Mouse (Mus musculus) ovary, postnatal 10 days (tissue): ENCODE results near the gene Gpam.

Source experiments
- DNase-seq: peaks from one replicate; pipeline ENCODE4 v3.0.0; 2022; ENCODE audit warnings: low spot score

Gpam gene

GRCm38 (mm10) chr19:55100227-55101140 is 26.6 kb downstream of the Gpam start:
- DNase-seq, result no peak

DNA sequence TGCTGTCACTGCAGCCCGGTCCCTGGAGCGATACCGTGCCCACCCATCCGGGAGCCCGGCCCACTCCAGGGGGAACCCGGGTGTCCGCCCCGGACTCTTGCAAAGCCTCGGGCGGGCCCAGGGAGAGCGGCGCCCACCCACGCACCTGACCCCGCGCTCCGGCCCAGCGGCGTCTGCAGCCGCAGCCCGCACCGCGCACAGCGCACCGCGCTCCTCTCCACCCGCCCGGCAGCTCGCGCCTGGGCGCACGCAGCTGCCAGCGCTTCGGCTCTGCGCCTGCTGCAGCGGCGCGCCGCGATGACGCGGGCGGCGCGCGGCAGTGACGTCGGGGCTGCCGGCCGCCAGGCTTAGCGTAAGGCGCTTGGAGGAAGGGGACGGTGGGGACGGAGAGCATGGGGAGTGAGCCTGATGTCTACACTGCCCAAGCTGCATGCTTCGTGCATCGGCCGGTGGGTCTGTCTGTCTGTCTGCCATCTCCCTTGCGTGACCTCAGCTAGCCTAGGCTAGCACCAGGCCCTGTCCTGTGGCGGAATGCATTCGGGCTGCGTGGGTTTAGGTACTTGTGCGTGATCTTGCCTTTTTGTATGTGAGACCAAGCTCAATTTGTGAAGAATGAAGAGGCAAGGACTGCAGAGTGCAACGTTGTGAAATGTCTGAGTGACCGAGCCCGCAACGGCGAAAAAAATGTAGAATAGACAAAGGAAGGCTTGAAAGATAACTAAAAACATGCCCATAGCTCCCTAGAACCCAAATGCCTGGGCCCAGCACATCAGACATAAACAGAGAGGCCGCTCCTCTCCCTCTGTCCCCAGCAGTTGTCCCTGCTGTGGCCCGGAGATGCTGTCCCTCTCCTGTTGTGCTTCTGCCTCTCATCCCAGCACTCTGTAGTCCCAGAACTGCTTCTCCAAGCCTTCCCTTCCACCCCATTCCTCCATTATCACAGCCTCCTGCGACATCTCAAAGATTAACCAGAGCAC is 27.6 kb downstream of the Gpam start:
- DNase-seq, result peak; percentile 68

DNA sequence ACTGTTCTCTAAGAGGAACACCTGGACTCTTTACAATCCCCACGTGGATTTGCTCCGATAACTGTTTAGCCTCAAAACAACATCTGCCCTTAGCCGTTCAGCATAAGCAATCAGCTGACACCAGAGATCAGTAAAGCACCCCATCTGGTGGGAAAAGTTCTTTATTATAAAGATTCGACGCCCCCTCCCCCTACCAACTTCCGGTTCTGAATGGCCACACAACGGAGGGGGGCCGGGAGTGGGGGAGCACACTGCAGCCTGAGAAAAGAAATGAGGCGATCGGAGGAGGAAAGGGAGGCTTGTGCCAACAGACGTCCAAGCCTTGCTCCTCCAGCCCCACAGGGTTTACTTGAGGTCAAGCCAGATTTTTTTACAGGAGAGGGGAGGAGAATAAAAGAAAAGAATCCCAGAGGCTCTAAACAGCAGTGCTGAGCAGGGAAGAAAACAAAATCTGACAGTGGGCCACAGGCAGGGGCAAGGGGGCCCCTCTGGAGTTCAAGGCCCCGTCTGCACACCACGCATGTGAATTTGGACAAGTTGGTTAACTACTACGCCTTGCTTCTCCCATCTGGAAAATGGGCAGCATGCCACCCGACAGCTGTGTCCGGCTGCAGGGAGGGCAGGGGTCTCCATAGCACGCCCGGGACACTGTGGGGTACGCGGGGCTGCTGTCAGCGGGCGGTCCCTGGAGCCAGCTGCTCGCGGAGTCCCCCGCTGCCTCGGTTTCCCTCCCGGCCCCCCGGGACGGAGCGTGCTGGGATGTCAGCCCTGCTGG is 28.4 kb downstream of the Gpam start:
- DNase-seq, result peak; percentile 56

DNA sequence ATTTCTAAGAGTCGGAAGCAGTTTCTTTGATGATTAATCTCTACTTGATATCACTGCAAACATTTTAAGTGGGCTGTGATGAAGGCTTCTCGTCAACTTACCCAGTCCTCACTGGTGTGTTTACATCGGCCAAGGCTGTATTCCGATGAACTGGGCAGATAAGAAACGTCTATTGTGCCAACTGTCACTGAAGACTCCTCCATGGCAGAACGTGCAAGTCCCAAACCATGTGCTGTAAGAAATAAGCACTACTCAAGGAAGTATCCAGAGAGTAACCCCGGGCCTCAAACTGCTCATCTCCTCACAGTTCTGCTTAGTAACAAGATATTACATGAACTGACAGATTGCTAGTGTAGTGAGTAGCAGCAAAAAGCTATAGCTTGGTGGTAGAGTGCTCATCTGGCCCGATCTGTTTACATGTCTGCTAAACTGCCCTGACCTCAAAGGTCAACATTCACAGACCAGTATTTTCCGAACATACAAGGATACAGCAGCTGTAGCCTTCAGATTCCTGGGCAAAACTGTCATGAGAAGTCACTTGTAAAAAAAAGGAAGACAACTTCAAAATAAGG is 29.6 kb downstream of the Gpam start:
- DNase-seq, result no peak

- DNase-seq, result no peak
These were observed 30.4 kb downstream of the Gpam start for GRCm38 (mm10) chr19:55096666-55097065.

GRCm38 (mm10) chr19:55095547-55095946 is 31.5 kb downstream of the Gpam start:
- DNase-seq, result no peak

DNA sequence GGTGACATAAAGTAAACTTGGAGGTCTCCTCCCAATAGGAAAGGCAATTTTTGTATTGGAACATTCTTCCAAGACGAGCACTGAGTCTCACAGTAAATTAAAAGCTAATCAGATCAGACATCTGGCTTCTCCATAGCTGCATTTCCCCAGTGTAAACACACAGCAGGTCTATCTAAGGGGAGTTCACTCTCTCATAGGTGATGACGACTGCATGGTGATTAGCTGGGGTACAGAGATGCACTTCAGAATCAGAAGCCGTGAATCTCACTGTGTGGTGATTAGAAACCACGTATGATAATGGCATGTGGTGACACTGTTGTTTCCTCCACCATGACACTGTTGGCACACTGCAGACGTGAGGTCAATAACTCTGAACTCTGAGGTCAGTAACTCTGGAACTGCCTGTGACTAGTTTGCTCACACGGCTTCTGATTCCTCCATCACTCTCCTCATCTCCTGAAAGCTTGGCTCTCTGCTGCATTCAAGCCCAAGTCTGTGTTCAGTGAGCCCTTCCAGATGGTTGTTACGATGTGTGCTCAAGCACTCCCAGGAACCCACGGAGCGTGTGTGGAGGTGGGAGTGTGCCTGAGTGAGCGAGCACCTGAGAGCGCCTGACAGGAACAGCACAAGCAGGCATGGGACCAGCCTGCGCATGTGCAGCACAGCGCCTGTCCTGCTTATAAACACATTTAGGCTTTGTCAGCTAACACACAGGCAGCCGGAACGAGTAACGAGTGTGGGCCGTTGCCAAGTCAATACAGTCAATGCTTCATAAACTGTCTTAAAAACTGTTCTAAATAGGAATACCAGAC is 35.2 kb downstream of the Gpam start:
- DNase-seq, result no peak

GRCm38 (mm10) chr19:55090885-55091284 is 36.2 kb downstream of the Gpam start:
- no peak for DNase-seq

GRCm38 (mm10) chr19:55090142-55090541 is 36.9 kb downstream of the Gpam start:
- no peak for DNase-seq

DNA sequence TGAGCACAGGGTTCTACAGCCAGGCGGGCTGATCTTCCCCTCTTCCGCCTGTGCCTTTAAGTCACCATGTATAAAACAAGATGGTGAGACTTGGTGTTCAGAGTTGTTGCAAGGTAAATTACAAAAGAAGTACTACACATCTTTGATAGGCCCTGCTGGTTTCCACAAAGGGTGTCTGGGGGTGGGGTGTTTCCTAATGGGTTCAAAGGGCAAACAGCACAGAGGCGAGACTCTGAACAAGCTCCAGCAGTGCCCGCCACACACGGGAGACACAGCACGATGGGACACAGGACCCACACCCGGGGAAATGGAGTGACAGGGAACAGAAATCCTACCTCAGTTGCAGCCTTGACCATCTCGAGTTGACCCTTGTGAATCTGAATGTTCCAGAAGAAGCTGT is 39.3 kb downstream of the Gpam start:
- no peak for DNase-seq

DNA sequence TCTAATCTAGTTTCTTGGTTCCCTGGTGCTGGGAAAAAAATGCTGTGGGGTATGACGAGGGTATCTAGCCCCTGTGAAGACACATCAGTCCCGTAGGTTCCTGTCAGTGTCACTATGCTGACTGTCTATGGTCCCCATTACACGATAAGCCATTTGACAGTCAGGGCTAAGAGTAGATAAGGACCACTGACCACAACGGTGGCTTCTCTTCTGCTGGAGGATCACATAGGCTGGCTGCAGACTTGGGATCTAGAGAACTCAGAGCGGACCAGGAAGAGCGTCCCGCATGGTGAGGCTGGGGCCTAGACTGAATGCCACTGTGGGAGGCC is 41.2 kb downstream of the Gpam start:
- DNase-seq, result no peak

DNA sequence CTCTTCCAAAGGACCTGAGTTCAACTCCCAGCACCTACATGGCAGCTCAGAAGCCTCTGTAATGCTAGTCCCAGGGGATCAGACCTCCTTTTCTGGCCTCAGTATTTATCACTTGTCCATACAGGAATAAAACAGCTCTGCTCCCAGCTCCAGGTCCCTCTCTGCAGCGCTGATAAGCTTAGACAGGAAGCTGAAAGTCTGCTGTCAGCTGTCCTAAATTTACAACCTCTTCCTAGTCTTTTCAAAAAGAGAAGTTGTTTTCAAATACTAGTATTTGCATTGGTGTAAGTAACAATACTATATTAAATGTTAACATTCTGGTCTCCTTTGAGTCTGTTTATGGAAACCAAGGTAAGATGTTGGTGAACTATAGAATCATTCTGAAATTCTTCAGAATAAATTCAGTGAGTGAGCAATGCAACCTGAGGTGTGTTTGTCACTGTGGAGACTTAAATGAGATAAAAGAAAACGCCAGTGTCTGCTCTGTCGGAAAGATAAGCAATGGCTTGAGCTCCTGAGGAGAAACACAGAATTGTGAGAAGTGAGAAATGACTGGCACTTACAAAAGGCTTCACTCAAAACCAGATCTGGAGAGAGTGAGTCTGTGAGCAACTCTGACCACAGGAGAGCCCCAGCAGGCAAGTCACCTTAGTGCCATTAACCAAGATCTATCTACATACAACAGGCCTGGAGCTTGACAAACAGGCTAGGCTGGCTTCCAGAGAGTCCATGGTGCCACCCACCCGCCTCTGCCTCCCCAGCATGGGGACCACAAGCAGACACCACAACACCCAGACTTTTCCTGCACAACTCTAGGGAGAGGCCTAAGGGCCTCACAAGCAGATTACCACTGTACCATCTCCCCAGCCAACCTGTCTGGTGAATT is 41.8 kb downstream of the Gpam start:
- DNase-seq, result no peak

GRCm38 (mm10) chr19:55076822-55077221 is 50.2 kb downstream of the Gpam start:
- DNase-seq, result no peak

DNA sequence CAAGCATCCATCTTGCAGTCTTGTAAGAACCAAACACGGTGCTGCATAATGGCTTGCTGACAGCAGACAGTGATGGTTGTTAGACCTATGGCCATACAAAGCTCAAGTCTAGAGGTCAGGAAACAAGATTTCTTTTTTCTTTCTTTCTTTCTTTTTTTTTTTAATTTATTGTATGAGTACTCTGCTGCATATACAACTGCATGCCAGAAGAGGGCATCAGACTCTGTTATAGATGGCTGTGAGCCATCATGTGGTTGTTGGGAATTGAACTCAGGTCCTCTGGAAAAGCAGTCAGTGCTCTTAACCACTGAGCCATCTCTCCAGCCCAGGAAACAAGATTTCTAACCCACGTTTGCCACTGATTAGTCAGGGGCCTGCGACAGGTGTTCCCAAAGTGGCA is 54.0 kb downstream of the Gpam start:
- DNase-seq, result no peak

DNA sequence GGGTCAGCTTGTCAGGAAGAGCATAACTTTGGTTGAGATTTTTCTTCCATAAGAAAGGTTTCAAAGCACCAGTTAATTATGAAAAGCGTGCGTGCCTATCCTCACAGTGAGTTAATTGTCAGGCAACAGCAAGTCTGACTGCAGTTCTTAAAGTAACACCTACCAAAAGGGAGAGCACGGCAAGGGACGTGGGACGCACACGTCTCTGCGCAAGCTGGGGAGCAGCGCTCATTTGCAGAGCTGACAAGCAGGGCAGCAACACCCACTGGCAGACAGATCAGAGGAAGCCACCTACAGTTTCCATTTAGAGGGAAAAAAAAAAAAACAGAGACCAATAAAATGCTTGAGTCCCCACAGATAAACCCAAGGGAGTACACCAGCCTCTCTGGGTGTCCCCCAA is 58.0 kb downstream of the Gpam start:
- no peak for DNase-seq

GRCm38 (mm10) chr19:55063272-55063671 is 63.8 kb downstream of the Gpam start:
- no peak for DNase-seq

- no peak for DNase-seq
These were observed 64.5 kb downstream of the Gpam start for GRCm38 (mm10) chr19:55062501-55062900.

DNA sequence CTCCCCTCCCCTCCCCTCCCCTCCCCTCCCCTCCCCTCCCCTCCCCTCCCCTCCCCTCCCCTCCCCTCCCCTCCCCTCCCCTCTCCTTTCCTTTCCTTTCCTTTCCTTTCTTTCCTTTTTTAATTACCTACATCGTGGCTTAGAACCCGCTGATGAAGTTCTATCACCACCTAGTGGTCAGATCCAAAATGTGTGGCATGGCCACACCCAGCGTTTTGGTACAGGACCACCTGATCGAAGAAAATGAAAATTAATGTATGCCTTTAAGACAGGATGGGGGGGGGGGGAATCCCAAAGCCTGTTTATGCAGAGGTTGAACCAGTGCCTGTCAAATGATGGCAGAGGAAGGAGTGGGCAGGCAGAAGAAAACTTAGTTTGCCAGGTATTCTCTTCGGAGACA is 65.1 kb downstream of the Gpam start:
- DNase-seq, result no peak

DNA sequence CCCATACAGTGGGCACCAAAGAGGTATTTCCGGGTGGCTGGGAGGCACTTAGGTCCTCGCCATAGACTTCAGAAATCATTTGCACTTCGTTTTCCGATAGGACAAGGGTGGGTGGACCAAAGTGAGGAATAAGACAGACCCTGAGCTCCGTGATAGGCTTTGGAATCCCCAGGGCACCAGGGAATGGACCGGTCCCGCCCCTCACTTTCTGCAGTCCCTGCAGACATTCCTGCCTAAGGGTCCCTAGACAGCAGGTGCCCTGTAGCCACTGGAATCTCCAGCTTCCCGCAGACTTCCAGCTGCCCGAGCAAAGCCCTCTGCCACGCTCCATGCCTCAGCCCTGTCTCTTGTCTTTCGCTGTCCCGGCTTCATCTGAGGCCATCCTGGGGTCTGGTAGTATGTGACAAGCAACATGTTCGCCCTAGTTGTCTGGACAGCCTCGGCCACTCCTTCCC is 65.6 kb downstream of the Gpam start:
- DNase-seq, result no peak

DNA sequence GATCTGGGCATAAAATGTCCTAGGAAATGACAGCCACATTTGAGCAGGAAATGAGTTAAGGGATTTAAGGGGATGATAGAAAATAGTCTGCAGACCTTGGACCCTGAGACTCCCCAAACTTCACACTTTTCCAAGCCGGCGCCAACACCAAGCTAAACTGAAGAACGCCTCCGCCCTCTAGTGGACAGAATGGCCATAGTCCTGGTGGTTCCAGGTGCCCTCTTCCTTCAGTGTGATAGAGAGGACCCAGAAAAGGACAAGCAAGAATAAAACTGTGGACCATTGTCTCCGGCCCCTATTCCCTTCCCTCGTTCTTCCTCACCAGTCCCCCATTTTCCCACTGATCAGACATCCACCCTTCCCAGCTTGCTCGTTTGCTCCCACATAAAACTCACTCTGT is 66.1 kb downstream of the Gpam start:
- peak; percentile 56 for DNase-seq
